In genomic region chr12:30246286-30246945, GRCm38 (mm10) we compare ENCODE assay signal across 13 mouse cellular contexts.
A peak's percentile ranks its signal among the peaks of the same experiment; 100 is the strongest.
DNase-seq lines count a peak whose midpoint lies in the region; ATAC-seq lines count a peak whose summit lies in the region.
"Had no signal": no experiment of that assay in that cellular context is flagged by ENCODE, and none has a peak within 500 bp of the region (broad histone marks: within the 10 kb centered on the region; RNA-seq: fewer than 3 reads in every experiment).

No protein-coding gene starts in this region.

- no peak overlapping the region for H3K9ac ChIP-seq in midbrain, embryonic 14.5 days (replicated peaks; ENCODE audit: low read length)
- H3K9ac ChIP-seq: hindbrain, embryonic 12.5 days; limb, embryonic 15.5 days; midbrain, embryonic 12.5 days; neural tube, embryonic 13.5 days had no signal

- H3K4me3 ChIP-seq in midbrain, embryonic 14.5 days (replicated peaks; ENCODE audit: low read depth, low read length), result no peak overlapping the region
- H3K4me3 ChIP-seq: heart, embryonic 10.5 days; hindbrain, embryonic 12.5 days; limb, embryonic 15.5 days; midbrain, embryonic 12.5 days; neural tube, embryonic 13.5 days had no signal

- DNase-seq in layer of hippocampus, adult 11-12 months (ENCODE audit: low spot score), result peak; percentile 17
- DNase-seq in layer of hippocampus, postnatal 10 days (ENCODE audit: low spot score in 2 of 2), result no peak
- peak; percentile 5 to 21 for DNase-seq in cerebellum, adult 18-20 months
- DNase-seq in cerebellum, adult 9-11 months, result peak; percentile 29
- peak; percentile 39 to 64 for DNase-seq in left cerebral cortex, postnatal 36 days (ENCODE audit: low spot score in 2 of 2)
- DNase-seq in midbrain, embryonic 14.5 days, result no peak
- DNase-seq in urinary bladder, postnatal 4 days (ENCODE audit: low spot score in 2 of 2), result no peak
- DNase-seq: adrenal gland, postnatal 25 days had no signal

- no peaks in the 10 kb centered on the region for H3K27me3 ChIP-seq in midbrain, embryonic 14.5 days (ENCODE audit: control insufficient read depth, insufficient read depth, low read length)
- H3K27me3 ChIP-seq: hindbrain, embryonic 12.5 days; limb, embryonic 15.5 days; midbrain, embryonic 12.5 days; neural tube, embryonic 13.5 days had no signal

- no peaks in the 10 kb centered on the region for H3K4me1 ChIP-seq in midbrain, embryonic 14.5 days (ENCODE audit: control insufficient read depth, insufficient read depth, low read length)
- H3K4me1 ChIP-seq: heart, embryonic 10.5 days; hindbrain, embryonic 12.5 days; limb, embryonic 15.5 days; midbrain, embryonic 12.5 days; neural tube, embryonic 13.5 days had no signal

- no peaks in the 10 kb centered on the region for H3K36me3 ChIP-seq in midbrain, embryonic 14.5 days (ENCODE audit: control insufficient read depth, insufficient read depth, low read length)
- H3K36me3 ChIP-seq: heart, embryonic 10.5 days; hindbrain, embryonic 12.5 days; limb, embryonic 15.5 days; midbrain, embryonic 12.5 days; neural tube, embryonic 13.5 days had no signal

- no peaks in the 10 kb centered on the region for H3K9me3 ChIP-seq in midbrain, embryonic 14.5 days (ENCODE audit: control insufficient read depth, low read length)
- H3K9me3 ChIP-seq: heart, embryonic 10.5 days; hindbrain, embryonic 12.5 days; limb, embryonic 15.5 days; midbrain, embryonic 12.5 days; neural tube, embryonic 13.5 days had no signal

- H3K4me2 ChIP-seq in midbrain, embryonic 14.5 days (ENCODE audit: low read length), result no peak overlapping the region
- H3K4me2 ChIP-seq: hindbrain, embryonic 12.5 days; limb, embryonic 15.5 days; midbrain, embryonic 12.5 days; neural tube, embryonic 13.5 days had no signal

- ATAC-seq in midbrain, embryonic 14.5 days (ENCODE audit: low FRiP score, low TSS enrichment), result no peak

- WGBS in midbrain, embryonic 14.5 days, result 84% methylated on average over 5 of the region's 5 CpGs

- intact Hi-C loops in left cerebral cortex, postnatal 36 days (cut with DNase I), result no loop called here

- H3K27ac ChIP-seq in midbrain, embryonic 14.5 days (replicated peaks; ENCODE audit: low read depth, low read length), result no peak overlapping the region
- H3K27ac ChIP-seq: heart, embryonic 10.5 days; hindbrain, embryonic 12.5 days; limb, embryonic 15.5 days; midbrain, embryonic 12.5 days; neural tube, embryonic 13.5 days had no signal

Comparison
In these comparisons a context has a peak if more than half of its experiments do, and no peak if none do; other contexts are left out.
1. DNase-seq: peak in layer of hippocampus, adult 11-12 months (single experiment), cerebellum, adult 18-20 months (2 of 2), cerebellum, adult 9-11 months (single experiment) and left cerebral cortex, postnatal 36 days (2 of 2); none in layer of hippocampus, postnatal 10 days (0 of 2), midbrain, embryonic 14.5 days (single experiment) and urinary bladder, postnatal 4 days (0 of 2).